Mouse (Mus musculus) intestine, embryonic 16.5 days (tissue): ENCODE measurements around the gene Gm4214. TPM values are rescaled to one million over a fixed set of nuclear protein-coding genes. Genes with fewer than 3 reads are reported as not detected.
"Not testable (repeated sequence)": the region's sequence is repeated elsewhere in the genome, so short reads cannot be mapped to it uniquely, and the experiment has no call there.

Experiments used
- ATAC-seq: fragments of 200-750 bp; cut with Nextera tagmentation; 2 replicates; pipeline ENCODE4 v1.8.0; 2017; ENCODE audit warnings: moderate TSS enrichment, moderate library complexity
- H3K27ac ChIP-seq: fragments of 300-500 bp; sonication (generic); 2 replicates; pipeline ENCODE4 v1.5.1; 2014; ENCODE audit warnings: mild to moderate bottlenecking, low read length
- H3K27me3 ChIP-seq: fragments of 300-500 bp; sonication (generic); replicated peaks from 2 replicates; pipeline ENCODE4 v1.6.1; 2014; ENCODE audit warnings: low read length, control low read depth, mixed read lengths; ENCODE audit not compliant: control insufficient read depth, insufficient read depth
- H3K36me3 ChIP-seq: fragments of 300-500 bp; sonication (generic); 2 replicates; pipeline ENCODE4 v1.6.1; 2014; ENCODE audit warnings: low read length, control low read depth; ENCODE audit not compliant: control insufficient read depth, insufficient read depth
- H3K4me1 ChIP-seq: fragments of 300-500 bp; sonication (generic); 2 replicates; pipeline ENCODE4 v1.6.1; 2014; ENCODE audit warnings: low read length, control low read depth, mixed read lengths; ENCODE audit not compliant: control insufficient read depth, insufficient read depth
- H3K4me2 ChIP-seq: fragments of 300-500 bp; sonication (generic); 2 replicates; pipeline ENCODE4 v1.6.1; 2014; ENCODE audit warnings: low read depth, low read length, control low read depth
- H3K4me3 ChIP-seq: fragments of 300-500 bp; sonication (generic); 2 replicates; pipeline ENCODE4 v1.5.1; 2014; ENCODE audit warnings: mild to moderate bottlenecking, low read length
- H3K9ac ChIP-seq: fragments of 300-500 bp; sonication (generic); 2 replicates; pipeline ENCODE4 v1.6.1; 2014; ENCODE audit warnings: low read depth, low read length
- H3K9me3 ChIP-seq: fragments of 300-500 bp; sonication (generic); 2 replicates; pipeline ENCODE4 v1.6.1; 2016; ENCODE audit warnings: low read length, control low read depth; ENCODE audit not compliant: control insufficient read depth
- WGBS: fragments of 180-500 bp; shearing (Covaris S2); extraction: QIAGEN DNeasy Blood & Tissue Kit; methylation state at CpG from one replicate; pipeline ENCODE4 v1.1.7; 2014; 5-methylcytosine and 5-hydroxymethylcytosine counted together
- polyA plus RNA-seq: library from polyadenylated mRNA; unstranded; fragments of >200 nt; fragmentation: Nextera tagmentation; extraction: Ambion mirVana; gene quantifications from 2 replicates; pipeline ENCODE4 v1.2.1, GENCODE M21; 2015

Gene Gm4214
- polyA plus RNA-seq, result not detected in 2 replicates

GRCm38 (mm10) chr7:22984573-22984972 lies at the start of gene Gm4214:
Gene Gm4214 (minus strand): TSS chr7:22984673.
- not testable (repeated sequence) for H3K27ac ChIP-seq, H3K9me3 ChIP-seq, H3K9ac ChIP-seq, H3K4me3 ChIP-seq, H3K4me2 ChIP-seq, H3K4me1 ChIP-seq, ATAC-seq, H3K36me3 ChIP-seq, H3K27me3 ChIP-seq
- WGBS, result no CpG with 5 or more reads among the region's 5 CpGs

DNA sequence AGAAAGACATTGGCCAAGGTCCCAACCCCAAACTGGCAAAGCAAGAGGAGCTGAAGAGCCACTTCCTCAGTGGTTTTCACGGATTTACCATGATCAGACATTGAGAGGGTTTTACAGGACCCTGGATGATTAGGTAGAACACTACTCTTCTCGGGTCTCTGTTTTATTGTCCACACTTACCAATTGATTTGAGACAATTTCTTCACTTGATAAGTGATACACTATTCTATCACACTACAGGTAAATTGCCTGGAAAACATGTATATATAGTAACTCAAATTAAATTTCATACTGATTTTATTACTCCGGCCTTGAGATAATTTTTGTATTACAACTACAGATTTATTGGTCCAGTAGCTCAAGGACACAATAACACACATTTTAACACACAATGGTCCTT lies 35.4 kb upstream of the Gm4214 start, which contains the start of gene Gm4216:
Gene Gm4216 (minus strand): TSS at position 101 of the 400 bp plus-strand sequence.
- not testable (repeated sequence) for H3K27ac ChIP-seq, H3K4me2 ChIP-seq, H3K27me3 ChIP-seq, H3K9me3 ChIP-seq, ATAC-seq, H3K36me3 ChIP-seq, H3K9ac ChIP-seq, H3K4me3 ChIP-seq, H3K4me1 ChIP-seq
- WGBS, result no CpG with 5 or more reads among the region's 3 CpGs

Other genes with a start within 250 kb of the Gm4214 start
- gene Vmn1r157, start 223.0 kb downstream of the Gm4214 start, polyA plus RNA-seq, result not detected in 2 replicates
- gene Vmn1r158, start 193.9 kb downstream of the Gm4214 start, polyA plus RNA-seq, result not detected in 2 replicates
- gene Vmn1r159, start 141.1 kb downstream of the Gm4214 start, polyA plus RNA-seq, result not detected in 2 replicates
- not detected in 2 replicates for gene Vmn1r160, start 113.4 kb downstream of the Gm4214 start, polyA plus RNA-seq
- gene Gm4216, start 35.2 kb upstream of the Gm4214 start, polyA plus RNA-seq, result not detected in 2 replicates
- not detected in 2 replicates for gene Vmn1r163, start 70.9 kb upstream of the Gm4214 start, polyA plus RNA-seq
- not detected in 2 replicates for gene Gm8720, start 82.8 kb upstream of the Gm4214 start, polyA plus RNA-seq
- not detected in 2 replicates for gene Gm10662, start 159.8 kb upstream of the Gm4214 start, polyA plus RNA-seq
- not detected in 2 replicates for gene Vmn1r165, start 232.7 kb upstream of the Gm4214 start, polyA plus RNA-seq